Mouse (Mus musculus) retina, adult 2 months (tissue): ENCODE results near the gene Ttc7b.

Experiments used
- DNase-seq: peaks from one replicate; pipeline ENCODE4 v3.0.0-alpha.2; 2012; ENCODE audit warnings: low read depth, low spot score

The Ttc7b gene

DNA sequence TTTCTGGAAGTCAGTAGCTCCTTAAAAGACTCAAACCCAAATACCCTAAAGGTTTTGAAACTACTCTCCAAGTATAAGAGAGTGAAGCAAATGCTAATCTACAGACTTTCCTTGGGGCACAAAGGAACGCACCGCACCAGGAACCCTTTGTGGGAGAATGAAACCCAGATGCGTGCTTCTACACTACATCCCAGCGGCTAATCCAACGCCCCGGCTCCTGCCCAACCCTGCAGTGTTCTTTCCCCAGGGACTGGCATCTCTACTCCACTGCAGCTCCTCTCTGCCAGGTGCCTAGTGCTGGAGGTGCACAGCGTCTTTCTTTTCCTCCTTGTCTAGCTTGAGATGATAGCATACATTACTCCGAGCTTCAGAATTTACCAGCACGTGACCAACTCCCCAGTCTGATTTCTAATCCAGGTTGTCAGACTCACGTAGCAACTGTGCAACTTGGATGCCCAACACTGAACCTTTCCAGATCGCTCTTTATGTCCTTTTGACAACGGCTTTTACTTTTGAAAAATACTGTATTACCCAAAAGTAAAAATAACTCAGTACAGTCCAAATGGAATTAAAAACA lies 72.8 kb downstream of the Ttc7b start:
- DNase-seq: no peak

DNA sequence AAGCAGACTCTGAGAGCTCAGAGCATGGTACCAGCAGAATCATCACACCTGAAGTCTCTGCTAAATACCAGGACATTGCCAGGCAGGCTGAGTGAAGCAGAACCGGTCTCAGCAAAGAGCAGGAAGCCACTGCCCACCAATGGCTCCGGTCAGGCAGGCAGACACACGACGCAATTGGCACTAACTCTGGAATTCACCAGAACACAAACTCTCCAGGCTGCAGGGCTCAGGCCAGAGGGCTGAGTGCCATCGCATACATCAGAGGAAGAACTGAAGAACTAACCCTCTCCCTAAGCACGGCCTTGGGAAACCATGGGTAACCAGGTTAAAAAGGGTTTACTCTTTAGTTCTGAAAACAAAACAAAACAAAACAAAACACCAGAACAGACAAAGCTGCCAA lies 73.5 kb downstream of the Ttc7b start:
- no peak for DNase-seq

DNA sequence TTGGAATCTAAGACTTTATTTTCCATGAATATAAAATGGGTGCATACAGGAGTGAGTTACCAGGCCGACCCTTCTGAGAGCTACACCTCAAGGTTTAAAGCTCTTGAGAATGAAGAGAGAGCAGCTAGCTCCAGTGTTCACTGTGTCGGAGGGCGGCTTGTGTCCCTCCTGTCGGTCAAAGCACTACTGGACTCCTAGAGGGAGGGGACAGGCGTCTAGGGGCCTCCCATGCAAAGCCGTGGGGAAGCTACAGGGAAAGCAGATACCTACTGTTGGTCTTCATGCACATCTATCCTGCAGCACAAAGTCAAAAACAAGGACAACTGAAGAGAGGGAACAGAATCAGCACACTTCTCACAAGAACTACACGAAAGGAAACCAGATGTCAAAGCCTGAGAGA lies 74.9 kb downstream of the Ttc7b start:
- DNase-seq: no peak

DNA sequence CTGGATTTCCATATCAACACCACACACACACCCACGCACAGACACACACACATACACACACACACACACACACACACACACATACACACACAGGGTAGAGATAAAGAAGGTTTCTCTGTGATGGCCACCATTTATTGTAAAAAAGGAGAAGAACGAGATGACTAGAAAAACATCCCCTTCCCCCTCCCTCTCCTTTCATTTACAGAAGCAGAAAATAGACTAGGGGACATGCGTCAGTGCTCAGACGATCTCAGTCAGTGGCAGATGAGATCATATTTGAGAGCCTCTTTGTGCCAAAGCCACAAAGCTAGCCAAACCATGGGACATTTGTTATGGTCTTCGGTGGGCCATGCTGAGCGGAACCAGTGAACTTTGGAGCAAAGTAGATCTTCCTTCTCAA lies 75.4 kb downstream of the Ttc7b start:
- no peak for DNase-seq

DNA sequence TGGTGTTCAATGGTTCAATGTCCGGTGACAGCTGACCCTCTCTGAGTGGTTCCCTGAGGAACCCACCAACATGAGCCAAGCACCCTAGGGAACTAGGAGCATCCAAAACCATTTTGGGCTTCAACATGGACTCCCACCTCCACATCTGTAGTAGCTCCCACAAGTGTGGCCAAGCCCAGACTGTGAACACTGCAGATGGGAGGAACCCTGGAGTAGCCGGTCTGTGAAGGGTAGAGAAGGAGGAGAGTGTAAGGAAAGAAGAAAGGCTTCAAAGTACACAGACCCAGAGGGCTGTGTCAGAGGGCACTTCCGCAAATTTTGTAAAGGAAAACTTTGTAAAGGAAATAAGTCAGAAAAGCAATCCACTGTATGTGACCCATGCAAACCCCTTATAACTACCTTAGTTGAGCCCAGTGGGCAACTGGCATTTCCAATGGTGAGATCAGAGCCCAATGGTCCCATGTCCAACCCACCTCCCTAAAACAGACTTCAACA lies 75.9 kb downstream of the Ttc7b start:
- DNase-seq: no peak

DNA sequence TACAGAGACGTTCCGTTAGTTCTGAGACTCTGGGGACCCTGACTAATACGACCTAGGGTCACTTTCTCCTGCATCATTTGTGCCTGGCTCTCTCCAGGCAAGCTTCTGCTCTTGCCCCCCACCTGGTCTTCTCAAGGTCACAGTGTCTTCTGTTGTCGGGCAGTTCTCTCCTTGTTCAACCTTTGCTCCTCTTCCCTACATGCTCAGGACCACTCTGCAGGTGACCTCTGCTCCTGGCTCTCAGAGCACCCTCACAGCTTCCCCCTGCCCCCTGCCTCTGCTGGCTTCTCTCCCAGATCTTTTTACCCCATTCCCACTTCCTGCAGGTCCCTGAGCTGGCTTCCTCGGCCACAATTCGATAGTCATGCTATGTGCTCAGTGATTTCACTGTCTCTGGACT lies 77.2 kb downstream of the Ttc7b start:
- DNase-seq: no peak

DNA sequence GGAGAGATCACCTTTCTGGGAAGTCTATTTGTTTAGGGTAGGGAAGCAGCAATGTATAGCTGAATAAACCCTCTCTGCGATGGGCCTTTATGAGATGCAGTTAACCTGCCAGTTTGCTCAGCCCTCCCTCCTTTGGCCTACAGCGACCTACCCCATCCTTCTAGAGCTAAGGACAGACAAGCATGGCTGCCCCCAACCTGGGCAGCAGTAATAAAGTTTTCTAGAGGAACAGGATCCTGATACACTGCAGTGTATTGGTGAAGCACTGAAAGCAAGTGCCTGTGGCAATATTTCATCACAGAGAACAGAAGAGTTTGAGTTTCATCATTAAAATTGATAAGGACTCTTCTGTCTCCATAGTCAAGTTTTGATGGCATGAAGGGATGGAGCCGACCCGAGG lies 79.0 kb downstream of the Ttc7b start:
- DNase-seq: no peak

DNA sequence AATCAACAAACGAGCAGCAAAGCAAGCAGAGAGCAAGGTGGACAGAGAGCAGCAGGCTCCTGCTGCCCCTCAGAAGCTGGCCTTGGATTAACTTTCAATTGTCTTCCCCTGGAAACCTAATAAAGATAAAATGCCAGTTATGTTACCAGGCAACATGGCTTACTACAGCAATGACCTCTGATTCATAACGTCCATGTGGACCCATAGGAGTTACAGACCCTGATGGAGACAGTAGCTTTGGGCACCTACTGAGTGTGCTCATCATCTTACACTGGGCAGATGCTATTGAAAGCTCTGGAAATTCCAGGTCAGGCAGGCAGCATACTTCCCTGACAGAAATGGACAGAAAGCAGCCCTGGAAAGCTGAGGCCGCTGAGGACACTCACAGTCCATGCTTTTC lies 80.7 kb downstream of the Ttc7b start:
- no peak for DNase-seq

DNA sequence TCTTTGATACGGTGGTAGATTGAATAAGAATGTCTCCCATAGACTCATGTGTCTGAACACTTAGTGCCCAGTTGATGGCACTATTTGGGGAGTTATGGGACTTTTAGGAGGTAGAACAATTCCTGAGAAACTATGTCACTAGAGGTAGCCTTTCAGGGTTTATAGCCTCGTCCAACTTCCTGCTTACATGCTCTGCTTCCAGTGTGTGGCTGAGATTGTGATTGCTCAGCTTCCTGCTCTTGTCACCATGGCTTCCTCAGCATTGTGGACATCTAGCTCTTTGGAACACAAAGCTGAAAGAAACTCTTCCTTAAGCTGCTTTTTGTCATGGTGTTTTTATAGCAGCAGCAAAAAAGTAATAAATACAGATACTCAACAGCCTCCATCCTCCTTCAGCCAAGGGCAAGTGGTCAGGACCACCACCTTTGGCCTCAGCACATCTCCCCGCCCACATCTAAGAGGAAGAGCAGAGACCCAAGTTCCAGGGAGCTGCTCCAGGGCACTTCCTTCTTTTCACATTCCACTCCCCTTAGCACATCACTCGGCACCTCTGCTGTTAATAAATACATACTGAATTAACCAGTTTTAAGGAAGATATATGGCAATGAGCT lies 81.4 kb downstream of the Ttc7b start:
- no peak for DNase-seq

DNA sequence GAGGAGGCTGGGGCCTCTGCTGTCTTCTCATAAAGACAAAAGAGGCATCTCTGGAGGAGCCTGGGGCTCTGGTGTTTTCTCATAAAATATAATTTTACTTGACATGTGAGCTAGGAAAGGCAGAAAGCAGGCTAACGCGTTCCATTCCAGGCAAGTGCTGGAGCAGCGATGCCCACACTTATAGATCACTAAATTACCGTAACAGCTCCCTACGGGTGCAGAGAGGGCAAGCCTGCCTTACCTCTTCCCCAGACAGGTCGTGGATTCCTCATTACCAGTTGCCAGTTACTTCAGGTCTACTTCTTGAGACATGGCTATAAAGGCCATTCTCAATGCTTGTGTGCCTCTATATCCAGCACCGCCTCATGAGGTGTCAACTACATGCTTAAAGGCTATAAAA lies 82.1 kb downstream of the Ttc7b start:
- DNase-seq: no peak

DNA sequence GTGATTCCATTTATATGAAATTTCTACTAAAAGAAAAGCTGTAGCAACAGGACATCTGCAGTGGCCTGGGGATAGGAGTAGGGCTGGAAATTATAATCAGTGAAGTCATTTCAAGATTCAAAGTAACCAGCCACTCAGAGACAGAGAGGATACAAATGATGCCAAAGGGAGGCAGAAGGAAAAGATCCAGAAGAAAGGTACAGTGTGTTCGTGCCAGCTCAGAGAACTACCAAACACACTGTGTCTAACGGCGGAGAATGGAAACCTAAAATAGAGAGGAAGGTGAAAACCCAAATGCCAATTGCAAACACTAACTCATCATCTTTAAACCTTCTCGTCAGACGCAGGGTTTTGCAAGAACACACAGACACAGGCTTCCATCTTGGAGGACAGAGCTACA lies 82.8 kb downstream of the Ttc7b start:
- no peak for DNase-seq

DNA sequence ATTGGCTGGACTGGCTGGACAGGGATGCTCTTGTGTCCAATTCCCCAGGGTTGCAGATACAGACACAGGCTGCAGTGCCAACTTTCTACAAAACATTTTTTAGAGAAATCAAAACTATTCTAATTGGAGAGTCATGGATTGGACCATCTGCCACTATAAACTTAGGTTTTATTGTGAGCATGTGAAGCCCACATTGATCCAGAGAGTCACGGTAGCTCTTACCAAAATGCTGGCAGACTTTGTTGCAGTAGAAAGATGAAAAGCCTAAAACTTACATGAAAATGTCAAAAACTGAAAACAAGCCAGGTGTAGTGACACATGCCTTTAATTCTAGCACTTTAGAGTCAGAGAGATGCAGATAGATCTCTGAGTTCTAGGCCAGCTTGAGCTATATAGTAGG lies 84.9 kb downstream of the Ttc7b start:
- DNase-seq: no peak

DNA sequence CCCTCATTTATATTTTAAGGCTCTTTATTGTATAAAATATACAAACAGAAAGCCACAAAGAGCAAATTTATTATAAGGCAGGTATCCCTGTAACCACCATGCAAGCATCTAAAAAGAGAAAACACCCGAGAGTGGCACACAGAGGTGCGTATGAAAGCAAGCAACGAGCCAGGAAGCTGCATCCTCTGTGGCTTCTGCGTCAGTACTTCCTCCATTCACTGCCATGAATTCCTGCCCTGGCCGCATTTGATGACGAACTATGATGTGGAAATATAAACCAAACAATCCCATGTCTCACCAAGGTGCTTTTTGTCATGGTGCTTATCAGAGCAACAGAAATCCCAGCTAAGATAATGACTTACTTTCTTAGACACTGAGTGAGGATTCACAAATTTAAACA lies 88.8 kb downstream of the Ttc7b start:
- DNase-seq: no peak

DNA sequence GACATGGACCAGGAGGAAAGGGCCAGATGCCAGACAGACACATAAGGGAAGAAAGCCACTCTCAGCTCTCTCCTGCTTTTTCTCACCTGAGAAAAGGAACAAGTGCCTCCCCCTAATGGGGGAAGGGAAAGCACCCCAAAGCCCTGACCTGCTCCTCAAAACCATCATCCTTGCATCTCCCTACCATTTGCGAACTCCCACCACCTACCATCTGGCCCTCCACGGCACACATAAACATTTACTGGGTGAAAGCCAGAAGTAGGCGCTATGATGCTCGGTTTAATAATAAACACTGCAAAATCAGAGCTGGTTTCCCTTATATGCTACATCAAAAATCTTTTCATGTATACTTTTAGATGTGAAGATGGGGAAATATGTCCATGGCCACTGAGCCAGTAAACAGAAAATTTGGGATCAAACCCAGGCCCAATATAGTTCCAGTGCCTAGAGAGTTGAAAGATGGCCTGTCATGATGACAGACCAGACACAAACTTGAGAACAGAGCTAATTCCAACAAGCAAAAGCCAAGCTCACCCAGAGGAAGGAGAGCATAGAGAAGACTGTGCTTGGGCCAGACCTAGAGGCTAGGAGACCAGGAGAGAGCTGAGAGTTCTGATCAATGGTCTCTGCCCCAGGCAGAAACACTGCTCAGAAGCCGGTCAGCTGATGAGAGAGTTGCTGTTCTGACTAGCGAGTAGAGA lies 91.1 kb downstream of the Ttc7b start:
- DNase-seq: no peak

DNA sequence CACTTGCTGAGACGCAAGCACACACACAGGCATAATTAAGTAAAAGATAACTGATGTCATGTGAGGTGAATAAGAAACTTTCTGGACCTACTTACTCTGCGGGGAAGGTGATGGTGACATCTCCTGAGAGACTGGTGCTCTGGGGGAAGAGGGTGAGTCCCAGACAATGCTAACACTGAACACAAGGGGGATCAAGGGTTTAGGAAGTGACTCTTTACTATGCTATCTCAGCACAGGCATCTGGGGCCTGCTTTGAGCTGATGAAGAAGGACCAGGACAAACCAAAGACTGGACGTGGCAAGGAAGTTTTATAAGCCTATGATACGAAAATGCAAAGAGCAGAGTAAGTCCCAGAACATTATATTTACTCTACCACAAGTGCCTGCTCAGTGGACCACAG lies 92.4 kb downstream of the Ttc7b start:
- DNase-seq: no peak

DNA sequence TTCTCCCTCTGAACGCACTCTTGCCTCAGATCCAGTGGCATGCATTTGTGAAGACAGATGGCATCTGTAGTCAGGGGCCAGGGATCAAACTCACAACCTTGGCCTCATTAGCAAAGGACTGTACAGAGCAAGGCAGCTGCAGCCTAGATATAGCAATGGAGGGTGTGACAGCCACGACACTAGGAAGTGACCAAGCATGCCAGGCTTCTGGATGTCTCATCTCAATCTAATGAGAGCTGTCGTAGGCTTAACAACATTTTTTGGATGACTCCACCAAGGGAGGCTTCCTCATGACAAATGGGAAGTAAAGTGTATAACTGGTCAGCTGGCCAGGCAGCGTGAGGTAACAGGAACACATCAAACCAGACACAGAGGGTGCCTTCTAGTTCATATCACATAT lies 94.4 kb downstream of the Ttc7b start:
- DNase-seq: no peak

DNA sequence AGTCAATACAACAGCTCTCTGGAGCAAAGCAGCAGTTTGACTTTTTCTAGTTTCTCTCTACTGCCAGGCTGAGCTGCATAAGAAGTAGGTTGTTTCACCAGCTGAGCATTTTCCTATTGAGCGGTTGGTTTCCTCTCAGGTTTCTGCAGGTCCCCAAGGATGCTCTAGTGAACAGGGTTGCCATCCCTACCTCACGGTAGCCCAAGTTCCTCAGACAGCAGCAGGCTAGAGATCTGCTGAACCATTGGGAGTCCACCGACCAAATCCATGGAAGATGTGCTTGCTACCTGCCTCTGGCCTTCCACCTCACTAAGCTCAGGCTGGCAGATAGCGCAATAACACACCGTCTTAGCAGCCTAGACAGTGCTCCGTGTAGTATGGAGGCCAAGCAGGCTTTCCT lies 95.6 kb downstream of the Ttc7b start:
- DNase-seq: no peak

DNA sequence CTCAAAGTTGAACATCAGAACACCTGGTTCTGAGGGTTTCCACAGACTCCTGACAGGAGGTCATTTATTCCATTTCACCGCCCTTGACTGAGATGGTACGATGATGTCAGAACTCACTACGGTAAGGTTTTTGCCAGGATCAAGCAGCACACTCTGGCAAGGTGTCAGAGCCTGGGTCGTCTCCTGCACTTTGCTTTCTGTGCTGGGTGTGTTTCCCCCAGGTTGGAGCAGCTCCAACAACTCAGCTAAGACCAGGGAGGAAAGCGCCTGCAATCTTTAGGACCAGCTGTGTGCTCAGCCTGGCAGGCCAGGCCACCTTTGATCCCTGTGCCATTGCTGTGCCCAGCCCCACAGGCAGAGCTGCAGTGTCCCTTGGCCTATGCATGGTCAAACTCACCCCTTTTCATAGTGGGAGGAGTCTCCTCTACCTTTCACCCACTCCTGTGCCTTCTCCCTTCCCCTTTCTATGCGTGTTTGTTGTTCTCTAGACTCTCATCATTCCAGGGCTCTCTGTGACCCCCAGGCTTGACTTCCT lies 98.3 kb downstream of the Ttc7b start:
- no peak for DNase-seq

DNA sequence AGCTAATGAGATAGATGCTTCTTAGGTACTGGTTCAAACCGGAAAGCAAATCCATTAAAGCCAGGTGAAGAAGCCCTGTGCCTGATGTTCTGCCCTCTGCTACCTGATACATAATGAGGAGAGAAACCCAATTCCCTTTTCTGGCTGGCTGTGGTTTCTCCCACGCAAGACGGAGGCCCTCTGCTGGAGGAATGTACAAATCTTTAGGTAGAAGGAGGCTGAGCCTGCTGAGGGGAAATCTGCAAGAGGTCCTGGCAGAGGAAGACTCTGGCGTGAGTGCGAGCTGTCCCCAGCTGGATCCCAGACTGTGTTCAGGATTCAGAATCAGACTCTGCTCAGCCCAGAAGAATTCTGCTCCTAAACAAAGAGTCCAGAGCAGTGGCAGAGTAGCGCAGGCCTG lies 99.1 kb downstream of the Ttc7b start:
- no peak for DNase-seq

DNA sequence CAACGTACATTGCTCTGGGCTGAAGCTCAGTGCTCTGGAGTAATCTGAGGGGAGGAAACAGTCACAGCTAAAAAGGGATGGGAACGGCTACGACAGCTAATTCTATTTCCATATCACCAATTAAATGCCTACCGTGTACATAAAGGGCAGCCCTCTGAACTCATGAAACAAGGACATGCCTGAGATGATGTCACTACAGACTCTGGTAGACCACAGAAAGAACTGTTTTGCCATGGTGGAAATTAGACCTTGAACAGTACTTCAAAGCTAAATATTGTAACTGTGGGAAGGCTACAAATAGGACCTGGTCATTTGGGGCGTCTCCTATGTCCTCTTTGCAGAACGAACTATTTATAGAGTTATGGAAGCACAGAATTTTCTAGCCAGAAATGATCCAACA lies 99.7 kb downstream of the Ttc7b start:
- no peak for DNase-seq

DNA sequence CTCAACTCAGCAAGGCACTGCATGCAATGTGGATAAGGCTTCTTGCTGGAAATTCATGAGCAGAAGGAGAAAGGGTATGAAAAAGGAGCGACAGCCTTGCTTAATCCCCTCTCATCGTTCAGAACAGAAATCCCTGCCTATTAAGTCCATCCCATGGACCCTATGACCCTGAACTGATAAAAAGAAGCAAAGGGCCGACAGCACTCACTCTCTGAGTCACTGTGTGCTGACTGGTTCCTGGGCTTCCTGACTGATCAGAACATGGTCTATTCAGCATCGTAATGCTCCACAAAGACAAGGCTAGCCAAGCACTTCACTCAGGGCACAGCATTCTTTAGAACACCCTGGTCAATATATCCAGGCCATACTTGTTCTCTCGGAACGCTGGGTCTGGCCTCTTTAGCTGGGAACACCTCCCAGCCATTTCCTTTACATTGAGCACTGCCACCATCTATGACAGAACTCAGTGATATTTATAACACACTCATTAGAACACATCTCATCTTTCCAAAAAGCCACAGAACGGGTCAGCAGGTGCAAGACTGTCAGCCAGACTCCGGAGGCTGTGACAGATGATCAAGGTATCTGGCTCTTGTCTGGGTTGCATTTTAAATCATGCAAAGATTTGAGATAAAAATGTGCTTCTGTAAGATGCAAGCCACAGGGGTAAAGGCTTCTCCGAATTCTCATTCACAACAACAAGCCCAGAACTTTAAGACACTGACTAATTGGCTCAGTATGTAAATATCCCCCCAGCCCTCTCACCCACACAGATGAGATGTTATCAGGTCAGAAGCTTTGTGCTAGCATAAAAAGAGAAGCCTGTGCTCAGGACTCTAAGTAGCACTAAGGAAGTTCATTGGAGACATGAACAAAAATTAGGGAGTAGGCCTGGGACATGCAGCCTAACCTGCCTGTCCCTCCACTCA lies 100.4 kb downstream of the Ttc7b start:
- DNase-seq: no peak

DNA sequence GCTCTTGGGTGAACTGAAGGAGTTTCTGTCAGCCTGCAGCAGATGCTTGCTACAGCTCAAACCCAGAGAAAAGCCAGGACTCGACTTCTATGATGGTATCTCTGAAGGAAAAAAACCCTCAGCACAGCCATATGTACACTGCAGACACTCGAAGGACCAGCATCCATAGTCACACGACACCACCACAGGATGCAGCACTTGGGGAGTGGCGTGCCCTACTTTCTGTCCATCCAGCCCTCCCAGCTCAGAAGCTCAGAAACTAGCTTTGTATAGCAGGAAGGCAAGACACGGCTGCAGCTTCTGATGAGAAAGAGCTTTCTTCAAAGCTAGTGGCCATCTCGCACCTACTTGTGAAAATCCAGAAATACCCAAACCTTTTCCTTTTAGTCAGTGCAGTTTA lies 104.8 kb downstream of the Ttc7b start:
- no peak for DNase-seq
